Mouse (Mus musculus) intestine, embryonic 14.5 days (tissue): ENCODE measurements around the gene Prph. TPM values are rescaled to one million over a fixed set of nuclear protein-coding genes. Genes with fewer than 3 reads are reported as not detected.

Experiments
- ATAC-seq: fragments of 200-750 bp; cut with Nextera tagmentation; replicated peaks from 2 replicates; pipeline ENCODE4 v1.8.0; 2017; ENCODE audit warnings: low read depth, moderate number of reproducible peaks, moderate TSS enrichment, moderate library complexity; ENCODE audit not compliant: low FRiP score, low TSS enrichment
- DNase-seq: peaks from one replicate; pipeline ENCODE4 v3.0.0-alpha.2; 2018; ENCODE audit warnings: low spot score
- H3K27ac ChIP-seq: fragments of 300-500 bp; sonication (generic); 2 replicates; pipeline ENCODE4 v1.5.1; 2014; ENCODE audit warnings: low read depth, mild to moderate bottlenecking, control low read depth
- H3K27me3 ChIP-seq: fragments of 300-500 bp; sonication (generic); replicated peaks from 2 replicates; pipeline ENCODE4 v1.6.1; 2014; ENCODE audit warnings: low read length, control low read depth; ENCODE audit not compliant: control insufficient read depth, insufficient read depth
- H3K36me3 ChIP-seq: fragments of 300-500 bp; sonication (generic); 2 replicates; pipeline ENCODE4 v1.6.1; 2014; ENCODE audit warnings: low read length, control low read depth; ENCODE audit not compliant: control insufficient read depth, insufficient read depth
- H3K4me1 ChIP-seq: fragments of 300-500 bp; sonication (generic); replicated peaks from 2 replicates; pipeline ENCODE4 v1.6.1; 2014; ENCODE audit warnings: low read length, control low read depth, mixed read lengths; ENCODE audit not compliant: control insufficient read depth, insufficient read depth
- H3K4me2 ChIP-seq: fragments of 300-500 bp; sonication (generic); 2 replicates; pipeline ENCODE4 v1.6.1; 2014; ENCODE audit warnings: low read length
- H3K4me3 ChIP-seq: fragments of 300-500 bp; sonication (generic); 2 replicates; pipeline ENCODE4 v1.5.1; 2014; ENCODE audit warnings: low read depth, low read length, control low read depth, mixed read lengths
- H3K9ac ChIP-seq: fragments of 300-500 bp; sonication (generic); 2 replicates; pipeline ENCODE4 v1.6.1; 2014; ENCODE audit warnings: mild to moderate bottlenecking, low read length
- H3K9me3 ChIP-seq: fragments of 300-500 bp; sonication (generic); 2 replicates; pipeline ENCODE4 v1.6.1; 2016; ENCODE audit warnings: low read length, control low read depth; ENCODE audit not compliant: control insufficient read depth
- WGBS: fragments of 180-500 bp; shearing (Covaris S2); extraction: QIAGEN DNeasy Blood & Tissue Kit; methylation state at CpG from one replicate; pipeline ENCODE4 v1.1.7; 2014; 5-methylcytosine and 5-hydroxymethylcytosine counted together
- polyA plus RNA-seq: library from polyadenylated mRNA; unstranded; fragments of >200 nt; fragmentation: Nextera tagmentation; extraction: Ambion mirVana; gene quantifications from 2 replicates; pipeline ENCODE4 v1.2.1, GENCODE M21; 2014

Gene Prph
- polyA plus RNA-seq, 1 experiment from 2014 or later, result 56.3 TPM

- Histone ChIP-seq H3K9me3 (0 out of 2 replicates have a peak, but pooled peaks cover 3% of the 10 kb centered on the region), H3K27ac (no peak overlapping the region), H3K4me3 (no peak overlapping the region), H3K4me2 (no peak overlapping the region), H3K9ac (no peak overlapping the region), H3K27me3 (no peaks in the 10 kb centered on the region), H3K36me3 (no peaks in the 10 kb centered on the region), H3K4me1 (peaks cover 7% of the 10 kb centered on the region; the same call in 1 of the 2 replicates)
- ATAC-seq (no peak), DNase-seq (no peak)
- WGBS, result 94% methylated on average over 4 of the region's 4 CpGs
Measured at GRCm38 (mm10) chr15:99020171-99020570, 34.8 kb upstream of the Prph start.

GRCm38 (mm10) chr15:99021255-99021654 lies 33.7 kb upstream of the Prph start:
- Histone ChIP-seq H3K9me3 (0 out of 2 replicates have a peak, but pooled peaks cover 3% of the 10 kb centered on the region), H3K27me3 (no peaks in the 10 kb centered on the region), H3K27ac (no peak overlapping the region), H3K9ac (no peak overlapping the region), H3K4me1 (peaks cover 7% of the 10 kb centered on the region; the same call in 1 of the 2 replicates), H3K4me2 (no peak overlapping the region), H3K4me3 (no peak overlapping the region), H3K36me3 (no peaks in the 10 kb centered on the region)
- ATAC-seq (no peak), DNase-seq (no peak)
- WGBS, result 96% methylated on average over 7 of the region's 7 CpGs

GRCm38 (mm10) chr15:99024668-99025314 lies 30.2 kb upstream of the Prph start:
- Histone ChIP-seq H3K4me2 (no peak overlapping the region), H3K9me3 (0 out of 2 replicates have a peak, but pooled peaks cover 3% of the 10 kb centered on the region), H3K27me3 (no peaks in the 10 kb centered on the region), H3K9ac (no peak overlapping the region), H3K4me1 (no peaks in the 10 kb centered on the region; the same call in 1 of the 2 replicates), H3K36me3 (no peaks in the 10 kb centered on the region), H3K4me3 (no peak overlapping the region), H3K27ac (no peak overlapping the region)
- 23% methylated on average over 7 of the region's 8 CpGs for WGBS
- peak; percentile 96 for DNase-seq
- ATAC-seq, result no peak

- Histone ChIP-seq H3K4me3 (no peak overlapping the region), H3K9me3 (0 out of 2 replicates have a peak, but pooled peaks cover 3% of the 10 kb centered on the region), H3K36me3 (no peaks in the 10 kb centered on the region), H3K9ac (no peak overlapping the region), H3K4me2 (no peak overlapping the region), H3K27me3 (no peaks in the 10 kb centered on the region), H3K27ac (no peak overlapping the region), H3K4me1 (no peaks in the 10 kb centered on the region; the same call in 1 of the 2 replicates)
- no peak for DNase-seq
- whole genome bisulfite sequencing, result 75% methylated on average over 13 of the region's 13 CpGs
- no peak for ATAC-seq
Measured at GRCm38 (mm10) chr15:99025414-99025813, 29.6 kb upstream of the Prph start.

GRCm38 (mm10) chr15:99026259-99026658 lies 28.7 kb upstream of the Prph start:
- Histone ChIP-seq H3K9me3 (0 out of 2 replicates have a peak, but pooled peaks cover 3% of the 10 kb centered on the region), H3K36me3 (no peaks in the 10 kb centered on the region), H3K9ac (no peak overlapping the region), H3K4me1 (peaks cover under 1% of the 10 kb centered on the region), H3K27ac (no peak overlapping the region), H3K4me3 (no peak overlapping the region), H3K4me2 (no peak overlapping the region), H3K27me3 (no peaks in the 10 kb centered on the region)
- 54% methylated on average over 4 of the region's 4 CpGs for WGBS
- no peak for ATAC-seq
- DNase-seq, result no peak

GRCm38 (mm10) chr15:99027116-99027515 lies 27.9 kb upstream of the Prph start:
- Histone ChIP-seq H3K4me3 (no peak overlapping the region), H3K4me1 (peaks cover 5% of the 10 kb centered on the region), H3K36me3 (no peaks in the 10 kb centered on the region), H3K4me2 (no peak overlapping the region), H3K9ac (no peak overlapping the region), H3K27ac (no peak overlapping the region), H3K27me3 (no peaks in the 10 kb centered on the region), H3K9me3 (no peaks in the 10 kb centered on the region)
- 71% methylated on average over 5 of the region's 5 CpGs for WGBS
- DNase-seq, result no peak
- no peak for ATAC-seq

- ATAC-seq (no peak), DNase-seq (peak; percentile 74)
- H3K9ac ChIP-seq, result peak overlapping the region; percentile 78
- H3K4me2 ChIP-seq, result peak overlapping the region; percentile 77
- no peaks in the 10 kb centered on the region for H3K27me3 ChIP-seq
- WGBS, result 5% methylated on average over 10 of the region's 10 CpGs
- peak overlapping the region; percentile 67 for H3K4me3 ChIP-seq
- H3K4me1 ChIP-seq, result peaks cover 8% of the 10 kb centered on the region
- no peaks in the 10 kb centered on the region for H3K9me3 ChIP-seq
- 0 out of 2 replicates have a peak, but pooled peaks cover 4% of the 10 kb centered on the region for H3K36me3 ChIP-seq
- peak overlapping the region; percentile 81 for H3K27ac ChIP-seq
Measured at GRCm38 (mm10) chr15:99028874-99029458, 26.0 kb upstream of the Prph start.

GRCm38 (mm10) chr15:99029619-99030584 lies 25.1 kb upstream of the Prph start, which contains the start of gene Tuba1c:
Gene Tuba1c, plus strand, starts transcription at chr15:99029891.
- Histone ChIP-seq H3K4me2 (peak within 1 kb of the TSS; percentile 77), H3K36me3 (peaks cover 9% of the 10 kb centered on the region), H3K4me1 (peaks cover 8% of the 10 kb centered on the region), H3K27me3 (no peaks in the 10 kb centered on the region), H3K4me3 (peak within 1 kb of the TSS; percentile 67), H3K27ac (peak within 1 kb of the TSS; percentile 81), H3K9me3 (no peaks in the 10 kb centered on the region), H3K9ac (peak within 1 kb of the TSS; percentile 78)
- under 1% methylated on average over 52 of the region's 52 CpGs for WGBS
- DNase-seq (peak; percentile 95), ATAC-seq (peak; percentile 92)
